Mouse (Mus musculus) cerebellum, adult 2 months (tissue): ENCODE measurements at regions not wholly inside any gene's neighbourhood (a gene's known extent, or its start where the extent isn't known, plus 50 kb on each side); places are given as distances from the start of the nearest gene placed in this dataset.

Source experiments
- CTCF ChIP-seq: fragments of 200-500 bp; IDR thresholded peaks from 2 replicates; pipeline ENCODE4 v1.5.1; 2011; ENCODE audit warnings: low read depth, mild to moderate bottlenecking, control low read depth, low read length, moderate library complexity, borderline replicate concordance; ENCODE audit not compliant: insufficient read depth
- POLR2A ChIP-seq: fragments of 200-500 bp; IDR thresholded peaks from 2 replicates; pipeline ENCODE4 v1.6.1; 2011; ENCODE audit warnings: low read length, control low read depth, borderline replicate concordance; ENCODE audit not compliant: insufficient read depth

DNA sequence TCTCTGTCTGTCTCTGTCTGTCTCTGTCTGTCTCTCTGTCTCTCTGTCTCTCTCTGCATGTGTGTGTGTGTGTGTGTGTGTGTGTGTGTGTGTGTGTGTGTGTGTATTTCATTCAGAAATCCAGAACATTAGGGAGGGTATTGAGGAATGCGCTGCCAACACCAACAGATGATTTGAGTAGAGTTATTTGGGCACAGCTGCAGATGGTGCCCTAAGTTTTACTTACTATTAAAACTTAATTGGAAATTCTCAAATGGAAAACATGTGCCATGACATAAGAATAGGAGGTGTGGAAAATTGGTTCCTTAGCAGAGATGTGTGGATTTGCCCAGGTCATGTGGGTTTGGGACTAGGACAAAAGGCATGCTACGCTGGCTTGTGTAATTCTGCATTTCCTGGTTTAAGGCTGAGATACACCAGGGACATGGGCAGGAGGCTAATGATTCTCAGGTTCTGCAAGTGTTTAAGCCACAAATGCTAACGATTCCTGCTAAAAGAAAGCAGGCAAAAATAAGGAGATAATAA, 1437.5 kb downstream of the Rapgef2 start:
- TF ChIP-seq POLR2A (no peak), CTCF (no peak)
